Mouse (Mus musculus) MEL (cell line): ENCODE measurements around the gene Fam228b. TPM values are rescaled to one million over a fixed set of nuclear protein-coding genes. Genes with fewer than 3 reads are reported as not detected.

ENCODE experiments used
- DNase-seq: peaks from one replicate; pipeline ENCODE4 v3.0.0; 2011; ENCODE audit warnings: low read depth, low spot score
- H3K27ac ChIP-seq: 2 replicates; pipeline ENCODE4 v1.5.1; 2012; ENCODE audit warnings: low read depth, mild to moderate bottlenecking, control low read depth, low read length, moderate library complexity; ENCODE audit not compliant: control insufficient read depth
- H3K27me3 ChIP-seq, 2 experiments: fragments of 150-350 bp in 1 of 2; sonication (generic) in 1 of 2; 2 replicates each; pipeline ENCODE4 v1.6.1; 2012; ENCODE audit warnings: low read length in 2 of 2, mild to moderate bottlenecking in 2 of 2, improper control_type of control experiment in 1 of 2, moderate library complexity in 1 of 2; ENCODE audit not compliant: insufficient read depth in 2 of 2, control insufficient read depth in 1 of 2
- H3K36me3 ChIP-seq, 2 experiments: 2 replicates each; pipeline ENCODE4 v1.6.1; 2012 to 2014; ENCODE audit warnings: low read length in 2 of 2, improper control_type of control experiment in 1 of 2, inconsistent platforms in 1 of 2, mild to moderate bottlenecking in 1 of 2; ENCODE audit not compliant: insufficient read depth in 2 of 2, control insufficient read depth in 1 of 2
- H3K4me1 ChIP-seq, 2 experiments: fragments of 150-350 bp in 1 of 2; sonication (generic) in 1 of 2; 2 replicates each; pipeline ENCODE4 v1.6.1; 2012; ENCODE audit warnings: low read length in 2 of 2, improper control_type of control experiment in 1 of 2, mild to moderate bottlenecking in 1 of 2; ENCODE audit not compliant: insufficient read depth in 2 of 2, control insufficient read depth in 1 of 2
- H3K4me3 ChIP-seq, 2 experiments: fragments of 150-350 bp in 1 of 2; sonication (generic) in 1 of 2; 2 replicates each; pipeline ENCODE4 v1.5.1; 2012; ENCODE audit warnings: low read depth in 2 of 2, low read length in 2 of 2, mild to moderate bottlenecking in 2 of 2, moderate library complexity in 2 of 2, control low read depth in 1 of 2, improper control_type of control experiment in 1 of 2; ENCODE audit not compliant: control insufficient read depth in 1 of 2, insufficient read depth in 1 of 2
- H3K79me2 ChIP-seq: 2 replicates; pipeline ENCODE4 v1.6.1; 2012; ENCODE audit warnings: mild to moderate bottlenecking, low read length, moderate library complexity; ENCODE audit not compliant: control insufficient read depth, poor library complexity, insufficient read depth
- H3K9ac ChIP-seq: 2 replicates; pipeline ENCODE4 v1.6.1; 2012; ENCODE audit warnings: low read depth, mild to moderate bottlenecking, control low read depth, low read length, moderate library complexity; ENCODE audit not compliant: control insufficient read depth, poor library complexity, severe bottlenecking
- H3K9me3 ChIP-seq: fragments of 150-350 bp; sonication (generic); replicated peaks from 2 replicates; pipeline ENCODE4 v1.6.1; 2012; ENCODE audit warnings: mild to moderate bottlenecking, low read length, improper control_type of control experiment, moderate library complexity; ENCODE audit not compliant: insufficient read depth
- CHD2 ChIP-seq: IDR thresholded peaks from 2 replicates; pipeline ENCODE4 v1.6.1; 2011; ENCODE audit warnings: low read length, improper control_type of control experiment
- CTCF ChIP-seq, 3 experiments: IDR thresholded peaks in 2 of 3; conservative IDR thresholded peaks in 1 of 3; 2 replicates each; pipeline ENCODE4 v1.5.1; 2011 to 2012; ENCODE audit warnings: low read length in 3 of 3, low read depth in 2 of 3, mild to moderate bottlenecking in 2 of 3, improper control_type of control experiment in 1 of 3, inconsistent platforms in 1 of 3, mixed read lengths in 1 of 3, moderate library complexity in 1 of 3; ENCODE audit not compliant: control insufficient read depth in 1 of 3, insufficient read depth in 1 of 3, poor library complexity in 1 of 3, severe bottlenecking in 1 of 3
- E2F4 ChIP-seq: IDR thresholded peaks from 2 replicates; pipeline ENCODE4 v1.6.1; 2011; ENCODE audit warnings: low read depth, low read length, improper control_type of control experiment, borderline replicate concordance
- ELF1 ChIP-seq: IDR thresholded peaks from 2 replicates; pipeline ENCODE4 v1.6.1; 2014; ENCODE audit warnings: low read depth, mild to moderate bottlenecking, inconsistent platforms, low read length, improper control_type of control experiment, moderate library complexity
- GATA1 ChIP-seq: IDR thresholded peaks from 2 replicates; pipeline ENCODE4 v1.6.1; 2011; ENCODE audit warnings: low read depth, low read length, improper control_type of control experiment
- KAT2A ChIP-seq: conservative IDR thresholded peaks from 2 replicates; pipeline ENCODE4 v1.6.1; 2012; ENCODE audit warnings: low read depth, low read length, improper control_type of control experiment, inconsistent platforms
- MAFK ChIP-seq: IDR thresholded peaks from 2 replicates; pipeline ENCODE4 v1.6.1; 2011; ENCODE audit warnings: low read depth, mild to moderate bottlenecking, low read length, improper control_type of control experiment, borderline replicate concordance
- MAZ ChIP-seq: IDR thresholded peaks from 2 replicates; pipeline ENCODE4 v1.6.1; 2012; ENCODE audit warnings: low read depth, mild to moderate bottlenecking, inconsistent platforms, low read length, improper control_type of control experiment
- MXI1 ChIP-seq: IDR thresholded peaks from 2 replicates; pipeline ENCODE4 v1.6.1; 2011; ENCODE audit warnings: mild to moderate bottlenecking, low read depth, low read length, improper control_type of control experiment
- NELFE ChIP-seq: IDR thresholded peaks from 2 replicates; pipeline ENCODE4 v1.6.1; 2011; ENCODE audit warnings: low read depth, low read length, improper control_type of control experiment
- NRF1 ChIP-seq: IDR thresholded peaks from 2 replicates; pipeline ENCODE4 v1.6.1; 2014; ENCODE audit warnings: low read depth, mild to moderate bottlenecking, inconsistent platforms, low read length, improper control_type of control experiment, moderate library complexity; ENCODE audit not compliant: poor library complexity, insufficient read depth, severe bottlenecking
- POLR2AphosphoS2 ChIP-seq: IDR thresholded peaks from 2 replicates; pipeline ENCODE4 v1.6.1; 2011; ENCODE audit warnings: low read length, improper control_type of control experiment
- POLR2AphosphoS5 ChIP-seq: IDR thresholded peaks from 2 replicates; pipeline ENCODE4 v1.6.1; 2012; ENCODE audit warnings: low read depth, borderline replicate concordance, mild to moderate bottlenecking, inconsistent platforms, low read length, moderate library complexity, mixed read lengths
- RAD21 ChIP-seq: IDR thresholded peaks from 2 replicates; pipeline ENCODE4 v1.6.1; 2011; ENCODE audit warnings: mild to moderate bottlenecking, low read depth, low read length, improper control_type of control experiment
- SIN3A ChIP-seq: IDR thresholded peaks from 2 replicates; pipeline ENCODE4 v1.6.1; 2012; ENCODE audit warnings: low read length, improper control_type of control experiment, inconsistent platforms
- SMC3 ChIP-seq: IDR thresholded peaks from 2 replicates; pipeline ENCODE4 v1.6.1; 2011; ENCODE audit warnings: low read depth, low read length, improper control_type of control experiment
- TAL1 ChIP-seq: IDR thresholded peaks from 2 replicates; pipeline ENCODE4 v1.6.1; 2012; ENCODE audit warnings: mild to moderate bottlenecking, inconsistent platforms, low read length, moderate library complexity, mixed read lengths
- TBP ChIP-seq: IDR thresholded peaks from 2 replicates; pipeline ENCODE4 v1.8.0; 2011; ENCODE audit warnings: low read depth, low read length, improper control_type of control experiment
- TCF12 ChIP-seq: IDR thresholded peaks from 2 replicates; pipeline ENCODE4 v1.6.1; 2014; ENCODE audit warnings: low read depth, mild to moderate bottlenecking, inconsistent platforms, low read length, improper control_type of control experiment, moderate library complexity
- UBTF ChIP-seq: IDR thresholded peaks from 2 replicates; pipeline ENCODE4 v1.6.1; 2012; ENCODE audit warnings: low read depth, mild to moderate bottlenecking, inconsistent platforms, low read length, improper control_type of control experiment, moderate library complexity, borderline replicate concordance; ENCODE audit not compliant: insufficient read depth
- ZC3H11A ChIP-seq: IDR thresholded peaks from 2 replicates; pipeline ENCODE4 v1.6.1; 2012; ENCODE audit warnings: low read depth, mild to moderate bottlenecking, inconsistent platforms, low read length, improper control_type of control experiment
- ZNF384 ChIP-seq: IDR thresholded peaks from 2 replicates; pipeline ENCODE4 v1.6.1; 2012; ENCODE audit warnings: low read depth, mild to moderate bottlenecking, inconsistent platforms, low read length, improper control_type of control experiment
- polyA plus RNA-seq, 2 experiments: library from polyadenylated mRNA; stranded (reverse) in 1 of 2; unstranded in 1 of 2; fragments of >175 nt in 1 of 2; fragments of >200 nt in 1 of 2; gene quantifications; 2 replicates each; pipeline versions ENCODE4 v1.2.1 to v1.2.4; 2012; ENCODE audit warnings: low replicate concordance in 2 of 2, low read depth in 1 of 2; ENCODE audit not compliant: insufficient read length in 2 of 2, insufficient read depth in 1 of 2, missing spikeins in 1 of 2
- total RNA-seq: library from RNA; depleted of rRNA; stranded (reverse); fragments of 300-350 nt; gene quantifications from 2 replicates; pipeline ENCODE4 v1.2.3, GENCODE M21; 2012

Gene Fam228b
- total and polyA plus RNA-seq, 3 experiments: 4.0 to 5.3 TPM; not detected in 1

GRCm38 (mm10) chr12:4729165-4729564 is 39.9 kb downstream of the Fam228b start:
- no peak overlapping the region for H3K9ac ChIP-seq
- peak; percentile 51 for DNase-seq
- no peaks in the 10 kb centered on the region for H3K79me2 ChIP-seq
- no peaks in the 10 kb centered on the region for H3K27me3 ChIP-seq
- H3K4me3 ChIP-seq: no peak overlapping the region
- no peak overlapping the region for H3K27ac ChIP-seq
- H3K36me3 ChIP-seq: peaks cover 0 to 1% of the 10 kb centered on the region in 2 experiments; a peak in 1 of 4 replicates
- no peaks in the 10 kb centered on the region for H3K9me3 ChIP-seq
- H3K4me1 ChIP-seq: no peaks in the 10 kb centered on the region
- peak; percentile 33 for TF ChIP-seq RAD21
- no peak for TF ChIP-seq ZNF384
- TF ChIP-seq CHD2: no peak
- no peak for TF ChIP-seq NRF1
- TF ChIP-seq NELFE: no peak
- TF ChIP-seq POLR2AphosphoS5: no peak
- peak; percentile 15 to 53 (median 40); a peak in 4 of 6 replicates for TF ChIP-seq CTCF (IDR thresholded peaks at IDR 0.05 in 2 of 3, conservative IDR thresholded peaks at IDR 0.05 in 1 of 3; ENCODE audit: control insufficient read depth in 1 of 3, insufficient read depth in 1 of 3, low read depth in 2 of 3, low read length in 3 of 3, poor library complexity in 1 of 3, severe bottlenecking in 1 of 3)
- TF ChIP-seq TAL1: no peak
- TF ChIP-seq ELF1: no peak
- TF ChIP-seq E2F4: no peak
- TF ChIP-seq MAFK: no peak
- TF ChIP-seq MAZ: no peak
- TF ChIP-seq TBP: no peak
- no peak for TF ChIP-seq ZC3H11A
- TF ChIP-seq SMC3: peak; percentile 43
- TF ChIP-seq POLR2AphosphoS2: no peak
- TF ChIP-seq TCF12: no peak
- no peak for TF ChIP-seq MXI1
- no peak for TF ChIP-seq KAT2A
- no peak for TF ChIP-seq GATA1
- TF ChIP-seq SIN3A: no peak
- no peak for TF ChIP-seq UBTF
- TF ChIP-seq, all 39 proteins: peak for 3
